Mouse (Mus musculus) hindbrain, embryonic 13.5 days (tissue): ENCODE measurements around the gene Slc7a6. TPM values are rescaled to one million over a fixed set of nuclear protein-coding genes. Genes with fewer than 3 reads are reported as not detected.

Source experiments
- ATAC-seq: fragments of 200-750 bp; cut with Nextera tagmentation; 2 replicates; pipeline ENCODE4 v1.8.0; 2017; ENCODE audit warnings: moderate TSS enrichment; ENCODE audit not compliant: low FRiP score
- H3K27ac ChIP-seq: fragments of 300-500 bp; sonication (generic); 2 replicates; pipeline ENCODE4 v1.5.1; 2015; ENCODE audit warnings: inconsistent platforms, mild to moderate bottlenecking, moderate library complexity
- H3K27me3 ChIP-seq: fragments of 300-500 bp; sonication (generic); 2 replicates; pipeline ENCODE4 v1.6.1; 2015; ENCODE audit warnings: mild to moderate bottlenecking, inconsistent platforms
- H3K36me3 ChIP-seq: fragments of 300-500 bp; sonication (generic); 2 replicates; pipeline ENCODE4 v1.6.1; 2015; ENCODE audit warnings: mild to moderate bottlenecking, inconsistent platforms
- H3K4me1 ChIP-seq: fragments of 300-500 bp; sonication (generic); replicated peaks from 2 replicates; pipeline ENCODE4 v1.6.1; 2015; ENCODE audit warnings: inconsistent platforms
- H3K4me2 ChIP-seq: fragments of 300-500 bp; sonication (generic); 2 replicates; pipeline ENCODE4 v1.6.1; 2015; ENCODE audit warnings: inconsistent platforms, mild to moderate bottlenecking, moderate library complexity
- H3K4me3 ChIP-seq: fragments of 300-500 bp; sonication (generic); 2 replicates; pipeline ENCODE4 v1.5.1; 2015; ENCODE audit warnings: mild to moderate bottlenecking, inconsistent platforms
- H3K9ac ChIP-seq: fragments of 300-500 bp; sonication (generic); 2 replicates; pipeline ENCODE4 v1.6.1; 2015; ENCODE audit warnings: mild to moderate bottlenecking, inconsistent platforms
- H3K9me3 ChIP-seq: fragments of 300-500 bp; sonication (generic); 2 replicates; pipeline ENCODE4 v1.6.1; 2016; ENCODE audit warnings: inconsistent platforms
- WGBS: fragments of 180-500 bp; shearing (Covaris S2); methylation state at CpG from one replicate; pipeline ENCODE4 v1.1.7; 2015; 5-methylcytosine and 5-hydroxymethylcytosine counted together
- polyA plus RNA-seq: library from polyadenylated mRNA; unstranded; fragments of >200 nt; fragmentation: Nextera tagmentation; extraction: Ambion mirVana; gene quantifications from 2 replicates; pipeline ENCODE4 v1.2.1, GENCODE M21; 2015

The Slc7a6 gene
- polyA plus RNA-seq, 1 experiment from 2014 or later: 71.4 TPM

DNA sequence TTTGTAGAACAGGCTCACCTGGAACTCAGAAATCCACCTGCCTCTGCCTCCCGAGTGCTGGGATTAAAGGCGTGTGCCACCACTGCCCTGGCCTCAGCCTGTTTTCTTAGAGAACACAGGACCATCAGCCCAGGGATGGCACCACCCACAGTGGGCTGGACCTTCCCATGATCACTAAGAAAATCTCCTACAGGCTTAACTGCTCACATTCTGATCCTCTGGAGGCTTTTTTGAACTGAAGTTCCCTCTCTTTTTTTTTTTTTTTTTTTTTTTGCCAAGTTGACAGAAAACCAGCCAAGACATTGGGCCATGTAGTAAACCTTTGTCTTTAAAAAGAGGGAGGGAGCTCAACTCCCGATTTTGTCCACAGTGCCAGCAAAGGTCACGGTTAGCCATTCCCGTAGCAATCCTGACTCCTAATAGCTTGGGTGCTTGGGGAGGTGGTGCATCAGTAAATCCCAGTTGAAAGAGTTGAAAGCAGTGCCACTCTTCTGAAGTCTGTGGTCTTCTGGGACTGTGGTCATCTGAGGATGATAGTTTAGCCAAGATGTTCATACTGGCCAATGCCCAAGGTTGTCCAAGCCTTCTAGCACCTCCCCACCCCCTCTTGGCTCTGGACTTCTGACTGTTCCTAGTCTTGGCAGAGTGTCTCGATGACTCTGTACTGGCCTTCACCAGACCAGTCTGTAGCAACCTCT, 20.6 kb upstream of the Slc7a6 start:
- no peak for ATAC-seq
- no peaks in the 10 kb centered on the region for H3K9me3 ChIP-seq
- no peaks in the 10 kb centered on the region for H3K27me3 ChIP-seq
- H3K4me2 ChIP-seq: no peak overlapping the region
- peaks cover 22% of the 10 kb centered on the region for H3K4me1 ChIP-seq
- no peak overlapping the region for H3K4me3 ChIP-seq
- peaks cover 7% of the 10 kb centered on the region; the same call in 1 of the 2 replicates for H3K36me3 ChIP-seq
- no peak overlapping the region for H3K9ac ChIP-seq
- WGBS: 82% methylated on average over 6 of the region's 6 CpGs
- H3K27ac ChIP-seq: no peak overlapping the region

DNA sequence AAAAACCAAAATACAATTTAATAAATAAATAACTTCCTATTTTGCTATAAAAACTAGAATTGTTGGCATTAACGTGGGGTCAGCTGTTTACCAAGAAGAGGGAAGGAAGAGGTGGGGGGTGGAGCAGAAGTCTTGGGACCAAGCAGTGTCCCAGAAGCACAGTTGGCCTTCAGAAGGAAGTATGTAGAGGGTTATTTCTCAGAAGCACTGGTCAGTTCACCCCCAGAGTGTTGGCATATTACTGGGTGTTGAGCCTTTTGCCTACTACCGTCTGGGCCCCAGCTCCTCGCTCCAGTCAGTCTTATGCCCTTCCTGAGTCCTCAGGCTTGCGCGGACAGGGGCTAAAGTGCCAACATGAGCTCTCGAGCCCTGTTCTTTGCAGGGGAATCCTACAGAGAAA, 19.6 kb upstream of the Slc7a6 start:
- WGBS: 87% methylated on average over 6 of the region's 6 CpGs
- H3K4me3 ChIP-seq: no peak overlapping the region
- ATAC-seq: no peak
- H3K9ac ChIP-seq: no peak overlapping the region
- H3K36me3 ChIP-seq: peaks cover 8% of the 10 kb centered on the region; the same call in 1 of the 2 replicates
- no peak overlapping the region for H3K27ac ChIP-seq
- no peaks in the 10 kb centered on the region for H3K27me3 ChIP-seq
- H3K4me1 ChIP-seq: peaks cover 24% of the 10 kb centered on the region
- no peaks in the 10 kb centered on the region for H3K9me3 ChIP-seq
- no peak overlapping the region for H3K4me2 ChIP-seq

DNA sequence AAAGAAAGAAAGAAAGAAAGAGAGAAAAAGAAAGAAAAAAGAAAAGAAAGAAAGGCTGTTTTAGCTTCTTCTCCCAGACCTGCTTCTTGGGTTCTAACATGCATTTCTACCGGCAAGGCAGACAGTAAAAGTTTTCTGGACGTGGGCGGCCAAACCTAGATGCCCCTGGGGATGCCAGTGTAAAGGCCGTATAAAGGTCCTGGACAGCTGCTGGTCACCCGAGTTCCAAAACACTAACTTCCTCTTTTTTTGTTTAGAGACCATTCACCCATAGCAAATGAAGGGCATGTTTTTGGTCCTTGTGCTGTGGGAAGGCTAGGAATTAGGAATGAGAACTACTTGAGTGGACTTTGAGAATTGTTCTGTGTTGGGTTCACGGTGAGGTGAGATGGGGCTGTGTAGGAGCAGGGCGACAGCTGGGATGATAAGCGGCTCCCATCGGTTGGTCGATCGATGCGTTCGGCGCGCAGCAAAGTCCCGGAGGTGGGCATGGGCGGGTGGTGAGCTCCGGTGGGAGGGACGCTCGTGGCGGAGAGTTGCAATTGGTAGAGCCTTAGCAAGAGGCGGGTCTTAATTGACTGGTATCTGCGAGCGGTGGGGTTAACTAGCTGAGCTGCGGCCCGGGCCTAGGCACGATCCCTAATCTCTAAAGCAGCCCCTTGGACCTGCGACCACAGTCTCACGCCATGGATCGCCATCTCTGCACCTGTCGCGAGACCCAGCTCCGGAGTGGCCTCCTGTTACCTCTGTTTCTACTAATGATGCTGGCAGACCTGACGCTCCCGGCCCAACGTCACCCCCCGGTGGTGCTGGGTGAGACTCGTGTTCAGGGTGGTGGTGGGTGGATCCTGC, 18.6 kb upstream of the Slc7a6 start, which contains the start of gene Pla2g15:
Pla2g15 (plus strand) TSS at position 599 of the 852 bp plus-strand sequence.
- Histone ChIP-seq H3K4me2 (peak within 1 kb of the TSS; percentile 64), H3K4me3 (peak within 1 kb of the TSS; percentile 83), H3K4me1 (peaks cover 24% of the 10 kb centered on the region), H3K27me3 (no peaks in the 10 kb centered on the region), H3K27ac (peak within 1 kb of the TSS; percentile 71), H3K9ac (peak within 1 kb of the TSS; percentile 84), H3K9me3 (no peaks in the 10 kb centered on the region), H3K36me3 (peaks cover 16% of the 10 kb centered on the region)
- ATAC-seq: peak; percentile 98
- WGBS: 2% methylated on average over 38 of the region's 38 CpGs

DNA sequence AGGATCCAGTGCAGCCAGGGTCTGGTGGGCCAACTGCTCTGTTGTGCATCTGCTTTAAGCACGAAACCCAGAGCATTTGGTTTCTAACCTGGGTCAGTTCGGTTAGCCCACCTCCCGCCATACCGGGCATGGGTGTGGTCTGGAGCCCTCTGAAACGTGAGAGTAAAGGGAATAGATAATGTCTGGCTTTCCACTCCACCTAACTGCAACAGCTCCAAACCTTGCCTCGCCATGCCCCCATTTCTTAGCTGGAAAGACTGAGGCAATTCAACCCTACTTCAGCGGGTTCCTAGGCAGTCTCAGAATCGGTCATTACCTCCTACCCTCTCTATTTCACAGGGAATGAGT, 18.0 kb upstream of the Slc7a6 start:
- H3K9ac ChIP-seq: peak overlapping the region; percentile 84
- peaks cover 24% of the 10 kb centered on the region for H3K4me1 ChIP-seq
- no peaks in the 10 kb centered on the region for H3K27me3 ChIP-seq
- H3K27ac ChIP-seq: peak overlapping the region; percentile 71
- peak overlapping the region; percentile 64 for H3K4me2 ChIP-seq
- no peak for ATAC-seq
- H3K36me3 ChIP-seq: peaks cover 20% of the 10 kb centered on the region
- 22% methylated on average over 8 of the region's 8 CpGs for whole genome bisulfite sequencing
- H3K9me3 ChIP-seq: no peaks in the 10 kb centered on the region
- H3K4me3 ChIP-seq: peak overlapping the region; percentile 83

DNA sequence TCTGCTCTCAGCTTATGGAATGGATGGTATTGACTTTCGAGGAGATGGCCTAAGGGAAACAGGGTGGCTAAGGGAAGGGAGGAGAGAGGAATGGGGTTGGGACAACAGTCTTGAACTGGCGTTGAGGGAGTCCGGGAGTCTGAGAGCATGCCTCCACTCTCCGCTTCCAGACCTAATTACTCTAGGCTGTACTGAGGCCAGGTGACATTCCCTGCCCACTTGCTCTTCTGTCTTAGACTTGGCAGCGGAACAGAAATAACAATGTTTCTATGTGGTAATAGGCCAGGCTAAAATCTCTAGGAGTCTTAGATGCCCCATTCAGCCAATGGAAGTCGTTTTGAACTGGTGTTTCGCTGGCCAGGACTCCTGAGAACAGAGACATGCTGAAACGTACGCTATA, 17.6 kb upstream of the Slc7a6 start:
- peak overlapping the region; percentile 84 for H3K9ac ChIP-seq
- H3K36me3 ChIP-seq: peaks cover 23% of the 10 kb centered on the region
- no peaks in the 10 kb centered on the region for H3K9me3 ChIP-seq
- no peaks in the 10 kb centered on the region for H3K27me3 ChIP-seq
- peak overlapping the region; percentile 64 for H3K4me2 ChIP-seq
- ATAC-seq: no peak
- H3K4me3 ChIP-seq: peak overlapping the region; percentile 83
- peaks cover 24% of the 10 kb centered on the region for H3K4me1 ChIP-seq
- WGBS: 82% methylated on average over 9 of the region's 9 CpGs
- H3K27ac ChIP-seq: no peak overlapping the region

DNA sequence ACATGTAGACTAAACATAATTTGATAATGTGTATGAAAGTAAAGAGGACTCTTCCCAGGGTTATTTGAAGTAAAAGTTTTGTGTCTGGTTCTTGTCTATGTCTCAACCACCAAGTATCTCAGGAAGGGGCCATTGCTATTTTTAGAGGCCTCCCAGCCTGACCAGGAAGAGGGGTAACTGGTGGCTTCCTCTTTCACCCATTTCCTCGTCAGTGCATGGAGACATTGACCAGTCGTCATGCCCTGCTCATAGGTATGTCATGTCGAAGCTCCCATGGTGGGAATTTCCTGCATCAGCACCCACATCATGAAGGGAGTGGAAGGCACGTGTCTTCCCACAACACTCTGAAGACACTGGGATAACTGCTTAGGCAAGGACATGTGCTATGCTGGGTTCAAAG, 15.8 kb upstream of the Slc7a6 start:
- ATAC-seq: no peak
- no peaks in the 10 kb centered on the region for H3K27me3 ChIP-seq
- H3K9me3 ChIP-seq: no peaks in the 10 kb centered on the region
- H3K27ac ChIP-seq: no peak overlapping the region
- 88% methylated on average over 4 of the region's 4 CpGs for WGBS
- peaks cover 38% of the 10 kb centered on the region for H3K36me3 ChIP-seq
- no peak overlapping the region for H3K4me2 ChIP-seq
- H3K4me3 ChIP-seq: no peak overlapping the region
- peaks cover 24% of the 10 kb centered on the region for H3K4me1 ChIP-seq
- H3K9ac ChIP-seq: no peak overlapping the region

DNA sequence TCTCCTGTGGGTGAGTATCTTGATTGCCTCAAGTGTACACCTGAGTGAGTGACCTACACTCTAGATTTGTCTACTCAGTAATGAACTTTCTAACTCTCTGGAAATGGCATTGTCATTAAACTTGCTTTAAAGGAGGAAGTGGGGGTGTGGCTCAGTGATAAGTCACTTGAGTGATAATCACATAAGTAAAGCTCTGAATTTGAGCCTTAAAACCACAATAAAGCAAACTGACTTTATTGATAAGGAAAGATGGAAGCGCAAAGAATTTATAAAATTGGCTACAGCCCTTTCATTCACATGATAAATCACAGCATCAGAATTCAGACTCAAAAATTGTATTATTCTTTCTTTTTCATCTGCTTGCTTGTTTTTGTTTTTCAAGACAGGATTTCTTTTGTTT, 11.2 kb upstream of the Slc7a6 start:
- no peaks in the 10 kb centered on the region for H3K27me3 ChIP-seq
- no peak overlapping the region for H3K9ac ChIP-seq
- H3K36me3 ChIP-seq: peaks cover 76% of the 10 kb centered on the region
- no peak overlapping the region for H3K27ac ChIP-seq
- no peaks in the 10 kb centered on the region for H3K9me3 ChIP-seq
- H3K4me1 ChIP-seq: peaks cover 2% of the 10 kb centered on the region; the same call in 1 of the 2 replicates
- 92% methylated on average over 1 of the region's 1 CpGs for WGBS
- no peak overlapping the region for H3K4me3 ChIP-seq
- ATAC-seq: no peak
- H3K4me2 ChIP-seq: no peak overlapping the region

DNA sequence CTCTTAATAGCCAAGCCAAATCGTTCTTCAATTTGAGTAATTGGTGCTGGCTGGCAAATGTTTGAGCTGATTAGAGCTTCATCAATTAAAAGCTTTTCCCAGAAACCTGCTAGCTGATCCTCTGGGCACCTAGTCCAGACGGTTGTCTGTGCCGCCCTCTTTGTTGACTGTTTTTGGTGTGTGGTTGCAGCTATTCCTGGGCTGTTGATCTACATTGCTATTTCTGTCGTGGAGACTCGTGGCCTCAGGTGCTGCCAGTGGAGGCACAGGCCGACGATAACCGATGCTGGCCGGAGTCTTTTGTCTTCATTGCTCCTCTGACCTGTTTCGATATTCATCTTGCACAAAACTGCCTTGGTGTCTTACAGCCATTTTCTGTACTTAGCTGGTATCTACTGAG, 10.3 kb upstream of the Slc7a6 start:
- H3K4me2 ChIP-seq: no peak overlapping the region
- 93% methylated on average over 10 of the region's 10 CpGs for WGBS
- peaks cover 79% of the 10 kb centered on the region for H3K36me3 ChIP-seq
- H3K27me3 ChIP-seq: no peaks in the 10 kb centered on the region
- H3K9ac ChIP-seq: no peak overlapping the region
- H3K4me3 ChIP-seq: no peak overlapping the region
- no peak for ATAC-seq
- no peak overlapping the region for H3K27ac ChIP-seq
- no peaks in the 10 kb centered on the region for H3K9me3 ChIP-seq
- H3K4me1 ChIP-seq: 0 out of 2 replicates have a peak, but pooled peaks cover 2% of the 10 kb centered on the region

DNA sequence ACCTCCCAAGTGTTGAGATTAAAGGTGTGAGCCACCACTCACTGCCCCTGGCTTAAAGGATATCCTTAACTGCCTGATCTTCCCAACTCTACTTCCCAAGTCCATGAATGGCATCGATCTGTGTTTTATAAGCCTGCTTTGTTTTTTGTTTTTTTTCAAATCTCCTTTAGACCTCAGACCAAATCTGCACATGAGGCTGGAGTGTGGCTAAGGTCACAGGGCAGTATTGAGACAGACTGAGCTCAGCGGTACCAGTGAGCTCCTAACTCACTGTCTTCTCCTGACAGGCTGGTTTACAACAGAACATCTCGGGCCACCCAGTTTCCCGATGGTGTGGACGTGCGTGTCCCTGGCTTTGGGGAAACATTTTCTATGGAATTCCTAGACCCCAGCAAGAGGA, 8.8 kb upstream of the Slc7a6 start:
- Histone ChIP-seq H3K4me2 (no peak overlapping the region), H3K27me3 (no peaks in the 10 kb centered on the region), H3K27ac (no peak overlapping the region), H3K4me3 (no peak overlapping the region), H3K9ac (no peak overlapping the region), H3K4me1 (no peaks in the 10 kb centered on the region), H3K36me3 (peaks cover 85% of the 10 kb centered on the region), H3K9me3 (no peaks in the 10 kb centered on the region)
- no peak for ATAC-seq
- 92% methylated on average over 6 of the region's 6 CpGs for WGBS

DNA sequence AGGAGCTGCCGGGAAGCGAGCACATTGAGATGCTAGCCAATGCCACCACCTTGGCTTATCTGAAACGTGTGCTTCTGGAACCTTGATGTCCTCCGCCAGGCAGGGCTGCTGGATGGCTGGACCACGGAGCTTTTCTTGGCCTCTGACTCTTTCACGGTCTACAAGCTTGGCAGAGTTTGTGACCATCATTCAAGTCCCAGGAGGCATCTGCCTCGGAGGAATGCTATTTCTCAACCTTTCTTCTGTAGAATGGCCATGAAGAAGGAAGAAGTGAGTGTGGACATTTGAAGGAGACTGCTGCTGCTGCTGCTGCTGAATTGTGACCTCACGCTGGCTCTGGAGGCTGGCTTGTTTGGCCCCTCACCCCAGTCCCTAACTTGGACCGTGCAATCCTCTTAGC, 5.4 kb upstream of the Slc7a6 start:
- H3K9me3 ChIP-seq: no peaks in the 10 kb centered on the region
- peaks cover 3% of the 10 kb centered on the region for H3K4me1 ChIP-seq
- no peak overlapping the region for H3K4me2 ChIP-seq
- peaks cover 59% of the 10 kb centered on the region for H3K36me3 ChIP-seq
- no peaks in the 10 kb centered on the region for H3K27me3 ChIP-seq
- no peak overlapping the region for H3K9ac ChIP-seq
- no peak overlapping the region for H3K4me3 ChIP-seq
- H3K27ac ChIP-seq: no peak overlapping the region
- ATAC-seq: no peak
- WGBS: 95% methylated on average over 9 of the region's 9 CpGs

DNA sequence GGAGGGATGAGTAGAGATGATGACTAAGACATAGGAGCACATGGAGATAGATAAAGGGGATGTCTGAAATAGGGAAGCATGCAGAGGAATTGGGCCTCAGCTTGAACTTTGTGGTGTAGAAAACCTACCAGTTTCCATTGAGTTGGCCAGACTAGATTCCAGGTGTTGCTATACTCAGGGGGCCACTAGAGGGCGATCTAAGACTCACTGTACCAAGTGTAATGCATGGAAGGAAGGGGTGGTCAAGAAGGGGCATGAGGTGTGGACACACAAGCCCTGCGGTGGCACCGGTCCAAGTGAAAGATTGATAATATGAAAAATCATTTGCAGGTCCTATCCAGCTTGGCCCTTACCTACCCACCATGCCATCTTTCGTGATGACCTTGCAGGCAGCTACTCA, 3.2 kb upstream of the Slc7a6 start:
- peaks cover 43% of the 10 kb centered on the region for H3K36me3 ChIP-seq
- no peaks in the 10 kb centered on the region for H3K9me3 ChIP-seq
- ATAC-seq: no peak
- no peak overlapping the region for H3K9ac ChIP-seq
- H3K27ac ChIP-seq: no peak overlapping the region
- peaks cover 13% of the 10 kb centered on the region for H3K4me1 ChIP-seq
- no peak overlapping the region for H3K4me3 ChIP-seq
- 50% methylated on average over 4 of the region's 4 CpGs for WGBS
- H3K4me2 ChIP-seq: no peak overlapping the region
- no peaks in the 10 kb centered on the region for H3K27me3 ChIP-seq

DNA sequence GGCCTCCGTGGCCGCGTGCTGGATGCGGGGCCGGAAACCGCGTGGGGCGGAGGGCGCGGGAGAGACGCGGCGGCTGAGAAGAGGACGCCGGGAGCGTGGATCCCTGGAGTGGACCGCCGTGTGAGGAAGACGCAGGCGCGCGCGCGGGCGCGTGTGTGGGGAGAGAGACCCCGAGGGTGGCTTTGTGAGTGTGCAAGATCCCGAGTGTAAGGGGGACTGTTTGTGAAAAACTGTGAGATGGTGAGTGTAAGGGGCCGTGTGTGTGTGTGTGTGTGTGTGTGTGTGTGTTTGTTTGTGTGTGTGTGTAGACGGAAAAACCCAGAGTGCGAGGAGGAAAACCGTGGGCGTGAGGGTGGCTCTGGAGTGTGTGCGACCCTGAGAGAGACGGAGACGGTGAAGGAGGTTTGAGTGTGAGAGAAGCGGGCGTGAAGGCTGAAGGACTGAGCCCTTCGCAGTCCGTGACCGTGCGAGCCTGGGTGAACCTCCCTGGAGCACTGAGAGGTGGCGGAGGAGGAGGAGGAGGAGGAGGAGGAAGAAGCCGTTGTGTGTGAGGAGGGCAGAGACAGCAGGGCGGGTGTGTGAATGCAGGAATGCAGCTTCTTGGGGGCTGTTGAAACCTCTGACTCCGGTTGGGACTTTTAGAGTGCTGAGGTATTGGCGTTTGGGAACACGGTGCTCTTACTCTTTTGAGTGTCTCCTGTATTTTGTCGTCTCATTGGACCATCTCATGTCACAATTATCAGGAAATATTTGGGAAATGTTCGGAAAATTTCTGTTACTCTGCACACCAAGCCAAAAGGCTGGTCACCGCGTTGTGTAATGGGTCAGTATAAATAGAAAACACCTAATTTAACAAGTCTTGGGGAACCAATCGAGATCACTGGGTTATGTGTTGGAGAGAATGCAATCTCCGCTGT, 618 bp downstream of the Slc7a6 start:
- ATAC-seq: peak; percentile 85
- H3K4me1 ChIP-seq: peaks cover 13% of the 10 kb centered on the region
- H3K27ac ChIP-seq: peak overlapping the region; percentile 96
- WGBS: 2% methylated on average over 54 of the region's 54 CpGs
- H3K9ac ChIP-seq: peak overlapping the region; percentile 93
- H3K4me2 ChIP-seq: peak overlapping the region; percentile 90
- no peaks in the 10 kb centered on the region for H3K27me3 ChIP-seq
- H3K4me3 ChIP-seq: peak overlapping the region; percentile 70
- H3K9me3 ChIP-seq: no peaks in the 10 kb centered on the region
- H3K36me3 ChIP-seq: peaks cover 4% of the 10 kb centered on the region
